Mouse (Mus musculus) myocyte (in vitro differentiated cells): ENCODE results near the gene Zswim3.

Experiments used
- POLR2A ChIP-seq: IDR thresholded peaks from one replicate; pipeline ENCODE4 v1.6.1; 2011; ENCODE audit warnings: low read depth, mild to moderate bottlenecking, control low read depth, moderate library complexity; ENCODE audit not compliant: insufficient read length
- POLR2AphosphoS2 ChIP-seq: IDR thresholded peaks from one replicate; pipeline ENCODE4 v1.6.1; 2011; ENCODE audit warnings: low read depth, control low read depth; ENCODE audit not compliant: insufficient read length

DNA sequence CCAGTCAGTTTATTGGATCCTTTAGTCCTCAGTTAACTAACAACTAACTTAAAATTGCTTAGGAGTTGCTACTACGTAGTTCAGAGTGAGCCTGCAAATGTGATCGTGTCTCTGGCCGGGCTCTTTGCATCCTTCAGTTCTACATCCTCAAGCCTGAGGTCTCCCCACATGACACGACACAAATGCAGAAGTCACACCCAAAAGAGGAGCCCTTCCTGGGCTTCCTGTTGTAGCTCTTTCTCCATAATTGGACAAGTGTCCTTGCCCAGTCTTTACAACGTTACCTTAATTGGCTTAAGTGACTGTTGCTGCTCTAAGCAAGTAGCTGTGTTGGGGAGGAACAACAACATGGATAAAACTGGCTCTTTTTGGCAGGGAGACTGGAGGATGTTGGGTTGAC is 10.4 kb downstream of the Zswim3 start:
- TF ChIP-seq POLR2AphosphoS2: no peak
- no peak for TF ChIP-seq POLR2A
